Mouse (Mus musculus) Muller cell, postnatal 12 days (primary cell): Measurements from ENCODE around the gene Tmem40.

Source experiments
- DNase-seq: peaks from one replicate; pipeline ENCODE4 v3.0.0-alpha.2; 2015; ENCODE audit errors: inconsistent ontology term

Gene Tmem40

GRCm38 (mm10) chr6:115761995-115762756, at the start of gene Tmem40:
TSS of gene Tmem40 (minus strand) at chr6:115762410.
- peak; percentile 33 for DNase-seq

- no peak for DNase-seq
Measured at GRCm38 (mm10) chr6:115811606-115812005, 49.4 kb upstream of the Tmem40 start.

GRCm38 (mm10) chr6:115808488-115809231, 46.5 kb upstream of the Tmem40 start, which contains the start of gene Rpl32:
TSS of gene Rpl32 (minus strand) at chr6:115808747.
- DNase-seq: peak; percentile 99

- DNase-seq: no peak
Measured at GRCm38 (mm10) chr6:115808196-115808487, 45.9 kb upstream of the Tmem40 start.

DNA sequence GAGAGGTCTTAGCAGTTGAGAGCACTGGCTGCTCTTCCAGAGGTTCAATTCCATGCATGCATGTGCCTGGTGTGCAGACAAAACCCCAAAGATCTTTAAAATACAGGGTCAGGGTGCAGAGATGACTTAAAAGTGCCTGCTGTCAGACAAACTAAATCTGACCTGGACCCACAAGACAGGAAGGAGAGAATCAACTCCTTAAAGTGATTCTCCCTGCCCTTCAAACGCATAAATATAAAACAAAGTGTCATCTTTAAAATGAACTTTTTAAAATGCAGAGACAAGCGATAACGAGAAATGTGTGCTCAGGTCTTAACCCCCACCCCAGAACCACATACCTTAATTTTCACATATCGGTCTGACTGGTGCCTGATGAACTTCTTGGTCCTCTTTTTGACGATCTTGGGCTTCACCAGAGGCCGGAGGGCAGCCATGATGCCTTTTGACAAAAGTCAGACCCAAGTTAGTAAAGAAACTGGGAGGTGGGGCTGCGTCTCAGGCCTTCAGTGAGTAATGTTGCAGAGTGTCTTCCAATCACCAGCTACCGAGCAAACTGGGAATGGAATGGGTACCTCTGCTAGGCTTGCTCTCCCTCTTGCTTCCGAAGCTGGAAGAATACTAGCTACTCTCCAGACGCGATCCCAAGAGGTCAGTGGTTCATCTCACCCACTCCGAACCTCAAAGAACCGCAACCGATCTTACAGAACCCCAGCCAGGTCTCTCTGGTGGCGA, 45.4 kb upstream of the Tmem40 start:
- DNase-seq: peak; percentile 32

- no peak for DNase-seq
Measured at GRCm38 (mm10) chr6:115804432-115805192, 42.4 kb upstream of the Tmem40 start.

DNA sequence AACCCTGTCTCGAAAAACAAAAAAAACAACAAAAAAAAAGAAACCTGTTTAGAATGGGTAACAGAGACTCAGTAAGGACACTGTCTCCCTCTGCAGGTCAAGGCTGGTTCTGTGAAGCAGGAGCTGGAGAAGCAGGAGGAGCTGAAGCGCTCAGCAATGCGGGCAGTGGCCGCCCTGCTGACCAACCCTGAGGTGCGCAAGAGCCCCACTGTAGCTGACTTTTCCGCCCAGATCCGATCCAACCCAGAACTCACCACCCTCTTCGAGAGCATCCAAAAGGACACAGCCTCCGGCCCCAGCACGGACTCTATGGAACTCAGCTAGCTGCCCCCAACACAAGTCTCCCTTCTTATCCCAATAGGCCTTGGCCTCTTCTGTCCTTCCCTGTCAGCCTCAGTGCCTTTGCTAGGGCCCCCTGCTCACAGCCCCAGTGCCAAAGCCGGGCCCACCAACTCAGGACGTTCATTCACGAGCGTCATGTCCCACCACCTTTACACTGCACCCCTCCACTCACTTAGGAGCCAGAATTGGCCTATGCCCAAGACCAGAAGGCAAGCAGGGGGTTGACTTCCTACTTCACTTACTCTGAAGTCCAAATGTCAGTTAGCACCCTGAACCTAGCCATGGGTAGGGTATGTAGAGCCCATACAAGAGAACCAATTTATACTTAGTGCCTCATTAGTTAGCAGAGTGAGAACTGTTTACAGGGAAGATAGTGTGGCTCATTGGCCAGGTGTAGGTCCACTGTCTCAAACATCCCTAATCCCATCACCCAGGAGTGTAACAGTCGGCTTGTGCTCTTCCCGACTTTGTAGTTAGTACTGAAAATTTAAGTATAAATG, 41.6 kb upstream of the Tmem40 start:
- DNase-seq: peak; percentile 68

DNA sequence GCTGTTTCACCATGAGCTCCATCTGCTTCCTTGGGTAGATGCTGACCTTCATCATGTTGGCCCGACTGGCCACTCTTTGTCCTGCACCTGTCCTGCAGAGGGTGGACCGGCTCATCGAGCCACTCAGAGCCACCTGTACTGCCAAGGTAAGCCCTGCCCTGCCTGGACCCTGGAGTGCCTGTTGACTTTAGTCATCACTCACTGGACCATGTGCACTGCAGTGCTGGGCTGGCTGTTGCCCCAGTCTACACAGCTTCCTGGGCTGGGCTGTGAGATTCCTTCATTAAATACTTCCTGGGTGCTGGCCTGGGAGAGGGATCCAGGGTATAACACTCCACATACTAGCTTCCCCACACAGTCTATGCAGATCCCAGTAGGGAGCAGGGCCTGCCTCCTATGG, 39.6 kb upstream of the Tmem40 start:
- no peak for DNase-seq

DNA sequence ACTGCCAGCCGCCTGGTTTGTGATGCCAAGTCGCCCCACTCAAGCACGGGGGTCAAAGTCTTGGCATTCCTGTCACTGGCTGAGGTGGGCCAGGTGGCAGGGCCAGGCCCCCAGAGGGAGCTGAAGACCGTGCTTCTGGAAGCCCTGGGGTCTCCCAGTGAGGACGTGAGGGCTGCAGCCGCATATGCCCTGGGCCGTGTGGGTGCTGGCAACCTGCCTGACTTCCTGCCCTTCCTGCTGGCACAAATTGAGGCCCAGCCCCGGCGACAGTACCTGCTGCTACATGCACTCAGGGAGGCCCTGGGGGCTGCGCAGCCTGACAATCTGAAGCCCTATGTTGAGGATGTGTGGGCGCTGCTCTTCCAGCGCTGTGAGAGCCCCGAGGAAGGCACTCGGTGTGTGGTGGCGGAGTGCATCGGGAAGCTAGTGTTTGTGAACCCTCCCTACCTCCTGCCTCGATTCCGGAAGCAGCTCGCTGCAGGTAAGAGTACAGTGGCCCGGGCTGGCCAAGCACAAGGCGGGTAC, 30.5 kb upstream of the Tmem40 start:
- no peak for DNase-seq

DNA sequence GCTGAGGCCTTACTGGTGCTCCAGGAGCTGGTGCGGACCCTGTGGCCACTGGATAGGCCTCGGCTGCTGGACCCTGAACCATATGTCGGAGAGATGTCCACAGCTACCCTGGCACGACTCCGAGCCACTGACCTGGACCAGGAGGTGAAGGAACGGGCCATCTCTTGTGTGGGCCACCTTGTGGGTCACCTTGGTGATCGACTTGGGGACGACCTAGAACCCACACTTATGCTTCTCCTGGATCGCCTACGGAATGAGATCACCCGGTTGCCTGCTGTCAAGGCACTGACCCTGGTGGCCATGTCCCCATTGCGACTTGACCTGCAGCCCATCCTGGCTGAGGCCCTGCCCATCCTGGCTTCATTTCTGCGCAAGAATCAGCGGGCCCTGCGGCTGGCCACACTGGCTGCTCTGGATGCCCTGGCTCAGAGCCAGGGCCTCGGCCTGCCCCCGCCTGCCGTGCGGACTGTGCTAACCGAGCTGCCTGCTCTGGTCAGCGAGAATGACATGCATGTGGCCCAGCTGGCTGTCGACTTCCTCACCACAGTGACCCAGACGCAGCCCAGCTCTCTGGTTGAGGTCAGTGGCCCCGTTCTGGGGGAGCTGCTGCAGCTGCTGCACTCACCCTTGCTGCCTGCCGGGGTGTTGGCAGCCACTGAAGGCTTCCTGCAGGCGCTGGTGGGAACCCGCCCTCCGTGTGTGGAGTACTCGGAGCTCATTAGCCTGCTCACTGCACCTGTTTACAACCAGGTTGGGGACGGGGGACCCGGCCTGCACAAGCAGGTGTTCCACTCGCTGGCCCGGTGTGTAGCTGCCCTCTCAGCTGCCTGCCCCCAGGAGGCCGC, 29.9 kb upstream of the Tmem40 start:
- peak; percentile 88 for DNase-seq

DNA sequence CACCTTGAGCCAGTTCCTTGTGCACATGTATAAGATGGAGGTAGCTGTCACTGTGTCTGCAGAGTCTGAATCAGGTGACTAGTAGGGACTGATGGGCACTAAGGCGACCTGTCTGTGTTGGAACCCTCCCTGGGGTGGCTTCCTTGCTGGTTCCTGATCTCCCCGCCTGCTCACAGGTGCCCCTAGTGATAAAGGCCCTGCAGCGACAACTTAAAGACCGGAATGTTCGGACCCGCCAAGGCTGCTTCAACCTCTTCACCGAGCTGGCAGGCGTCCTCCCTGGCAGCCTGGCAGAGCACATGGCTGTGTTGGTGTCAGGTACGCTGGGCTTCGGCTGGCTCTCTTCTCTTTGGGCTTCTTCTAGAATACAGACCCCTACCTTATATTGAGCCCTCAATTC, 28.8 kb upstream of the Tmem40 start:
- DNase-seq: no peak

- no peak for DNase-seq
Measured at GRCm38 (mm10) chr6:115782781-115783180, 20.6 kb upstream of the Tmem40 start.

- DNase-seq: no peak
Measured at GRCm38 (mm10) chr6:115776363-115776762, 14.2 kb upstream of the Tmem40 start.

- no peak for DNase-seq
Measured at GRCm38 (mm10) chr6:115775838-115776237, 13.6 kb upstream of the Tmem40 start.

DNA sequence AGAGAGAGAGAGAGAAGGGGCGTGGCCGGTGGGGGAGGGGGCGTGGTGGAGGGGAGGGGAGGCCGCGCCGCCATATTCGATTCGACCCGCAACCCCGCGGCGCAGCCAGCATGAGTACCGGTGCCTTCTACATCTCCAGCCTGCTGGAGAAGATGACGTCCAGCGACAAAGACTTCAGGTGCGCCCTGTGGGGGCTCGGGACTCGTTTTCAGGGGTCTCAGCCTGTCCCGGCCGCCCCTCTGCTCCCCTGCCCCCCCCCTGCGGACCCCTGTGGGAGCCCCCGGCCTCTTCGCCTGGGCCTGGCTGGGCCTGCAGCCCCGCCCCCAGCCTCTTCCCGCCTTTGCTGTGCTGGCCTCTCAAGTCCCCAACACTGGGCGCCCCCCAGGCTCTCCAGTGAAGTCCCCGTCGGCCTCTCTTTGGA, 12.3 kb upstream of the Tmem40 start, which contains the start of gene Cand2:
TSS of gene Cand2 (plus strand) at position 38 of the 421 bp plus-strand sequence.
- DNase-seq: peak; percentile 79

DNA sequence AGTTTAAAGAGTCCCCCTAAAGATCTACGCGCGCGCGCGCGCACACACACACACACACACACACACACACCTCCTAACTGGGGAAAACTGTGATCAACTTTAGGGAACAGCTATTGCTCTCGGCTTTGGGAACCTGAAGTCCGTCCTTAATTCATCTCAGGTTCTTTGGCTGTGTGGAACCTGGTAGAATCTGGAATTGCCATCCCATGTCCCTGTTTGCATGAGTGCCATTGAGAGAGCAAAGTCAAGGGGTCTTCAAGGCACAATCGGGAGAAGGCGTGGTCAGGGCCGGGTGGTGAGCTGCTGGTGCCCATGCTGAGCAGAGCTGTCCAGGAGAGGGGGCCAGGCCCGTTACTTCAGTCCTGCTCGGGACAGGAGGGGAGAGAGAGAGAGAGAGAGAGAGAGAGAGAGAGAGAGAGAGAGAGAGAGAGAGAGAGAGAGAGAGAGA, 11.8 kb upstream of the Tmem40 start:
- peak; percentile 81 for DNase-seq

DNA sequence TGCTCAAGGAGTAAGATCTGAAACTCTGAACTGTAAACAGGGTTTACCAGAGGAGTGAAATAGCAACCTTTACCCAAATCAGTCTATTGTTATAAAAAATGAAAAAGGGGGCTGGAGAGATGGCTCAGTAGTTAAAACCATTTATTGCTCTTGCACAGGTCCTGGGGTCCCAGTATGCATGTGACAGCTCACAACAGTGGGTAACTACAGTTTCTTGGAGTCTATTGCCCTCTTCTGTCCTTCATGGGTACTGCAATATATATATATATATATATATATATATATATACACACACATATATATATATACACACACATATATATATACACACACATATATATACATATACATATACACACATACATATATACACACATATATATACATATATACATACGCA, 10.4 kb upstream of the Tmem40 start:
- no peak for DNase-seq

DNA sequence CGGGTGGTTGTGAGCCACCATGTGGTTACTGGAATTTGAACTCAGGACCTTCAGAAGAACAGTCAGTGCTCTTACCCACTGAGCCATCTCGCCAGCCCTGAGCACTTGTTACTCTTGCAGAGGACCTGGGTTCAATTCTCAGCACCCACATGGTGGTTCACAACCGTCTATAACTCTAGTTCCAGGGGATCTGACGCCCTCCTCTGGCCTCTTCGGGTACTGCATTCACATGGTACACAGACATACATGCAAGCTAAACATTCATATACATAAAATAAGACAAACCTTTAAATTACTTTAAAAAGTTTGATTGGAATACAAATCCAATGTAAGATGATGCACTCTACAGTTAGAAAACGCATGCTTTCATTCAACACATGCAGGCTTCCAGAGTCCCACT, 10.0 kb upstream of the Tmem40 start:
- no peak for DNase-seq

GRCm38 (mm10) chr6:115770852-115771251, 8.6 kb upstream of the Tmem40 start:
- DNase-seq: no peak
